ENCODE assay signal across 8 mouse cellular contexts in the genomic region with DNA sequence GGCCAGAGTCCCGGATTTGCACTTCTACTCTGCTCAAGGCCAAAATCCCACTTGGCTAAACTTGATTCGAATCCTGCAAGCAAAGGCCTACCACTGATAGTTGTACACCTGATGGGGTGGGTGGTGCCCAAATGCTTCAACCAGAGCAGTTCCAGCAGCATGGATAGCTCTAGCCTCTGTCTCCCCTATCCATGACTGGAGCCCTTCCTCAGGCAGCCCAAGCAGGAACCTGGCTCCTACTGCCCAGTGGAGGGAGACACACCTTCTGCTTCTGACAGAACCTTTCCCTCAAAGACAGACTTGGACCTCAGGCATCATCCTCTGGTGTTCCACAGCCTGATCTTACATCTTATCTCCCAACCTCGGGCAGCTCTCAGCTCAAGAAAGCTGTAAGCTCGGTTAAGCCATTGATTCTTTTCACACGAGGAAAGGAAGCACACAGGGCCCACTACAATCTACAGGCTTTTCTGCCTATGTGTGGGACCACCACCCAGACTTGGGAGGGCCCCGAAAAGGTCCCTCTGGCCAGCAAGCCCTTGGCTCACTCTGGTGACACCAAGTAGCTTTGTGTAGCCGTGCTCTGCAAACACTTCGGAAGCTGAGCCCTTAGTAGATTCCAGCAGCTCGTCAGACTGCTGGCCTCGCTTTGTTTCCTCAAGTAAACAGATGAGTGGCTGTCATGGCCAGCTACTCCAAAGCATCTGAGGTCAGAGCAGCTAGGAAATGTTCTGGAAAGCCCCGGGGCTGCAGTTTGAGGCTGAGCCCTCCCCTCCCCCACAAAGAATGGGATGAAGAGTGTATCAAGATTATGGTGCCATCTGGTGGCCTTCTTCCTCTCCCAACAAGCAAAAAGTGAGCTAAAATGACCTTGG. TPM values are rescaled to one million over a fixed set of nuclear protein-coding genes. Genes with fewer than 3 reads are reported as not detected.
DNase-seq lines count a peak whose midpoint lies in the region; ATAC-seq and TF ChIP-seq lines count a peak whose summit lies in the region.

No protein-coding gene starts in this region.

- no peak overlapping the region for H3K27ac ChIP-seq in intestine, embryonic 14.5 days (ENCODE audit: low read depth)
- no peak overlapping the region; the same call in 1 of the 2 replicates for H3K27ac ChIP-seq in left cerebral cortex, adult 2 months
- peak overlapping the region; percentile 73 for H3K27ac ChIP-seq in midbrain, embryonic 10.5 days (replicated peaks)

- intact Hi-C loops in gastrocnemius, postnatal 36 days (cut with DNase I), result loop anchor here (2.0 kb wide), 1 partner anchor 835 kb away; the partner anchor contains the start of gene Neto2
- intact Hi-C loops in left cerebral cortex, adult 2 months (cut with DNase I), result loop anchor here (1.0 to 2.0 kb wide), 2 partner anchors 49 to 836 kb away; partner anchors contain the start of gene Neto2

- no peak overlapping the region for H3K9ac ChIP-seq in intestine, embryonic 14.5 days (ENCODE audit: low read length)

- no peaks in the 10 kb centered on the region; the same call in 1 of the 2 replicates for H3K4me1 ChIP-seq in intestine, embryonic 14.5 days (replicated peaks; ENCODE audit: control insufficient read depth, insufficient read depth, low read length)
- H3K4me1 ChIP-seq in midbrain, embryonic 10.5 days, result peaks cover 18% of the 10 kb centered on the region

- peak overlapping the region; percentile 14; the same call in 1 of the 2 replicates for H3K4me2 ChIP-seq in intestine, embryonic 14.5 days (ENCODE audit: low read length)

- DNase-seq in adrenal gland, postnatal 10 days, result peak; percentile 81
- peak; percentile 89 for DNase-seq in embryo, embryonic 11 days
- peak; percentile 31 to 56 for DNase-seq in gastrocnemius, postnatal 36 days
- DNase-seq in intestine, embryonic 14.5 days (ENCODE audit: low spot score), result peak; percentile 83
- DNase-seq in left cerebral cortex, adult 2 months (ENCODE audit: extremely low spot score in 1 of 2, low spot score in 2 of 2), result peak; percentile 72 to 76
- peak; percentile 72 for DNase-seq in midbrain, embryonic 10.5 days (ENCODE audit: low spot score)
- DNase-seq in right cerebral cortex, postnatal 4 days, result peak; percentile 83
- DNase-seq in T-cell, adult 2 months (ENCODE audit: low spot score), result no peak

- no peaks in the 10 kb centered on the region for H3K36me3 ChIP-seq in intestine, embryonic 14.5 days (ENCODE audit: control insufficient read depth, insufficient read depth, low read length)
- no peaks in the 10 kb centered on the region for H3K36me3 ChIP-seq in midbrain, embryonic 10.5 days

- ATAC-seq in intestine, embryonic 14.5 days (replicated peaks; ENCODE audit: low FRiP score, low TSS enrichment, low read depth), result 0 out of 2 replicates have a peak, but pooled peaks have one; percentile 15

- H3K4me3 ChIP-seq in intestine, embryonic 14.5 days (ENCODE audit: low read depth, low read length), result no peak overlapping the region
- no peak overlapping the region; the same call in 1 of the 2 replicates for H3K4me3 ChIP-seq in left cerebral cortex, adult 2 months
- H3K4me3 ChIP-seq in midbrain, embryonic 10.5 days, result no peak overlapping the region

- no peaks in the 10 kb centered on the region for H3K9me3 ChIP-seq in intestine, embryonic 14.5 days (ENCODE audit: control insufficient read depth, low read length)
- no peaks in the 10 kb centered on the region for H3K9me3 ChIP-seq in midbrain, embryonic 10.5 days (replicated peaks)

- WGBS in intestine, embryonic 14.5 days, result 42% methylated on average over 11 of the region's 11 CpGs
- 58% methylated on average over 11 of the region's 11 CpGs for WGBS in midbrain, embryonic 10.5 days

- no peaks in the 10 kb centered on the region for H3K27me3 ChIP-seq in intestine, embryonic 14.5 days (replicated peaks; ENCODE audit: control insufficient read depth, insufficient read depth, low read length)
- H3K27me3 ChIP-seq in midbrain, embryonic 10.5 days (ENCODE audit: low read depth, poor library complexity, severe bottlenecking), result peaks cover 8% of the 10 kb centered on the region; the same call in 1 of the 2 replicates

- TF ChIP-seq CTCF in left cerebral cortex, adult 2 months (IDR thresholded peaks at IDR 0.05), result peak; percentile 77

RNA-seq across cellular contexts. Expression of gene Abcc12, which starts 44.5 kb away (rescaled TPM):
- under 1 TPM; 0.18 to 0.21 TPM for total RNA-seq in adrenal gland, postnatal 10 days (2021)
- total RNA-seq in gastrocnemius, postnatal 36 days (2021), result under 1 TPM in 1 of 2 experiments, not detected in 1; 0.05 TPM
- 0.07 and 0.19 TPM in 2 replicates for polyA plus RNA-seq in intestine, embryonic 14.5 days (2014; fragmentation: Nextera tagmentation; extraction: Ambion mirVana)
- under 1 TPM; 0.23 to 0.42 TPM for total RNA-seq in left cerebral cortex, adult 2 months (2021)
- 0.09 TPM in 1 of 2 replicates, not detected in the other for polyA plus RNA-seq in midbrain, embryonic 10.5 days (2016; fragmentation: Nextera tagmentation; extraction: Ambion mirVana)
